Mouse (Mus musculus) natural killer cell, adult 2 months (primary cell): ENCODE measurements around the gene Cd55.
"Not testable (repeated sequence)": the region's sequence is repeated elsewhere in the genome, so short reads cannot be mapped to it uniquely, and the experiment has no call there.

ENCODE experiments used
- DNase-seq, 2 experiments: peaks; one replicate each; pipeline ENCODE4 v3.0.0; 2022; ENCODE audit warnings: low spot score in 2 of 2

Gene Cd55

GRCm38 (mm10) chr1:130462084-130462861 is at the start of gene Cd55:
Cd55 (minus strand) TSS chr1:130462744.
- peak; percentile 91 to 94 for DNase-seq

- no peak for DNase-seq
These were observed 49.4 kb upstream of the Cd55 start for GRCm38 (mm10) chr1:130511823-130512370.

GRCm38 (mm10) chr1:130508957-130509350 is 46.4 kb upstream of the Cd55 start:
- no peak for DNase-seq

- DNase-seq: peak; percentile 15 to 37
These were observed 45.7 kb upstream of the Cd55 start for GRCm38 (mm10) chr1:130508030-130508956.

GRCm38 (mm10) chr1:130507408-130507807 is 44.9 kb upstream of the Cd55 start:
- no peak for DNase-seq

- no peak for DNase-seq
These were observed 37.4 kb upstream of the Cd55 start for GRCm38 (mm10) chr1:130499962-130500361.

- DNase-seq: no peak
These were observed 35.8 kb upstream of the Cd55 start for GRCm38 (mm10) chr1:130498331-130498730.

- no peak for DNase-seq
These were observed 24.4 kb upstream of the Cd55 start for GRCm38 (mm10) chr1:130486816-130487545.

DNA sequence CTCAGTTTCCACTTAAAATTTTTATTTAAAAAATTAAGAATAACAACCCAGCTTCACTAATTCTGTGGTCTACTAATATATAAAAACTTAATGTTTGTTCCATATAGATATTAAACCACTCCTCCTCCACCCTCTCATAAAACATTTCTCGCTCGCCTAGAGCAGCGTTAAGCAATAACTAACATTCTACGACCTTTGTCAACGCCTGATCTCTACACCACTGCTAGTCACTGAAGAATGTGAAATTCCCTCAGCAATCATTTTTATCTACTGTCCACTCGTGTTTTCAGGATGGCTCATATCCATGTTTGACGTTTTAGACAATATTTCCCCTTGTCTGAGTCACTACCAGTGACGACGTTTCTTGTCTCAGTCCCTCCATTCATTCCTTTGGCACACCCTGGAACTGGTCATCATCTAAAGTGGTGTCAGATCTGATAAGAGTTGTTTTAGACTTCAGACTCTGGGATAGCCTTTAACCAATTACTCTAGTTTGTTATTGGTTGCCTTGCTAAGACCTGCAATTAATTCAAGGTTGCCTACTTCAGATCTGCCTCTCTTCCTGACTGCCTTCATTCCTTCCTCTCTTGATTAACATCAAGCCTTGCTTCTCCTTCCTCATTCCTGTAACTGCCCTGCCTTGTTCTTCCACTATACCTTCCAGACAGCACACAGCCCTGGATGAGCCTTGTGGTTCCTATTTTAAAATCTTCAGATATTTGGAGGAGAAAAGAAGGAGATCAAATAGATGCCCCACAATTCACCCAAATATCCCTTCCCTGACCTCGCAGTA is 23.5 kb upstream of the Cd55 start:
- DNase-seq: no peak

DNA sequence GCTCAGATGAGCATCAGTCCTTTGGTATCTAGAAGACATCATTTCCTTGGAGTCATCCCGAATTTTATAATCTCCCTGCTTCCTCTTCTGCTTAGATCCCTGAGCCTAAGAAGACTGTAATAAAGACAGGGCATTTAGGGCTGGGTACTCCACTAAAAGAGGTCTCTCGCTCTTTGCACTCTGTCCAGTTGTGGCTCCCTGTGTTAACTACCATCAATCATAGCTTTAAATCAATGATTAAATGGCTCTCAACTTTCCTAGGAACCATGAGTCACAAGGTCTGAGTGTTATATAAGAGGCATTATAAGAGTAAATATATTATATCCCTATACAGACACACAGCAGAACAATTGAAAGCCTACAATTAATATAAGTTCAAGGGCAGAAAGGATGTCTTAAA is 22.8 kb upstream of the Cd55 start:
- DNase-seq: no peak

GRCm38 (mm10) chr1:130474936-130475335 is 12.4 kb upstream of the Cd55 start:
- peak; percentile 58 to 80 for DNase-seq

DNA sequence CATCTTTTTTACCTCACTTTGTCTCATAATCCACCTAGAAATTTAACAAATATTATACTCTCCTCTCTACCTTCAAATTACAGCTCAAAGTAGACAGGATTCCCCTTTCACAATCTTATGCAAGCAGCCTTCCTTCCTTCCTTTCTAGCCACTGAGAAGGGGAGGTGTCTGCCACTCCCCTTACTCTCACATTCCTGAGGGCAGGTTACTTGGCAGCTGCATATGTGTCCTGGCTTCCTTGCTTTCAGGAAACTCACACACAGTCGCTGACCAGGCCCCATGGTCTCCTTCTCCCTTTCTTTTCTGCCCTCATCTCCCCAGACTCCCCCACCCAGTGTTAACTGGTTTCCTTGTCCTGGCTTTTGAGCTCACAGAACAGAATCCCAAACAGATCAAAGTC is 11.7 kb upstream of the Cd55 start:
- peak in 1 of 2 experiments; percentile 11 for DNase-seq

- DNase-seq: no peak
These were observed 7.5 kb upstream of the Cd55 start for GRCm38 (mm10) chr1:130470074-130470473.

GRCm38 (mm10) chr1:130467453-130467852 is 4.9 kb upstream of the Cd55 start:
- no peak for DNase-seq

- no peak for DNase-seq
These were observed 1.6 kb upstream of the Cd55 start for GRCm38 (mm10) chr1:130464173-130464572.

DNA sequence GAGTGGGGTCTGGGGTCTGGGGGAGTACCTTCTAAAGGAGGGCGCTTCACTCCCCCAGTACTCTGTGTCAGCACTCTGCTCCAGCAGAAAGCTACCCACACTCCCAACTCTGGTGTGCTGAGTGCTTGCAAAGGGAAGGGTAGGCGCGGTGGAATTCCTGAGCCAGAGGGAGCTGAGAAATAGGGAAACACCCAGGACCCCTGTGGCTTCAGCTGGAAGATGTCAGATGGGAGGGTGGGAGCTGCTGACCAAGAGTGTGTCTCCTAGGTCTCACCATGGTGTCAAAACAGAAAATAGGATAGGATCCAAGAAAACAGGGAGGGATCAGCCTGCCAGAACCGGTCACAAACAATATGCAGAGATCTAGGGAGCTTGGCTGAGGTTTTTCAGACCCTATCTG is 323 bp upstream of the Cd55 start:
- no peak for DNase-seq

DNA sequence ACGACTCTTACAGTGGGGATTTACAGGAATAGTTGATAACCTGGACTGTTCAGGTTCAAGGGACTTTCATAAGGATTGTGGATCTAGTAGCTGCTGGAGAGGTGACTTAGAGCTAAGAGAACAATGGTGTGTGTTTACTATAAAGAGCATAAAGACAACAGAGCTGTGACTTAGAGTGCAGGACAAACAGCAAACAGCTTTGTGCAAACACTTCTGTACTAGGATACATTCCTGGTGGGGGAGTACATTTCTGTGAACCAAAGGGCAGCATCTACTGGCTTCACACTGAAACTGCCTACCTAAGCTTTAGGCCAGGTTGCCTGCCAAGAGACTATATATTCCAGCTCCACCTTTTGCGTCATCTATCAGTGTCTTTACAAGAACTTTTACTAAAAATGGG is 7.4 kb downstream of the Cd55 start:
- DNase-seq: no peak

DNA sequence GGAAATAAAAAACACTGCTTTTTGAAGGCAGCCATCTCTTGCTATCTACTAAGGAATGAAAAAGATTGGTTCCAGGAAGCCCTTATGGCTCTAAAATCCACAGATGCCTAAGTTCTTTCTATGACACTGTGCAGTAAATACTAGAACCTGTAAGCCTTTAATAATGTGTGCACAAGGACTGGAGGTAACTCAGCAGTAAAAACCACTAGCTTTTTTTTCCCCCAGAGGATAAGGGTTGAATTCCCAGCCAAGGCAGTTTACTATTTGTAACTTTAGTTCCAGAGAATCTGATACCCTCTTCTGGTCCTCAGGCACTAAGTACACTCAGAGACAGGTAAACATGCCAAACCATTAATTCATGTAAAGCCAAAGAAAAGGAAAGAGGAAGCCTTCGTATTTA is 19.6 kb downstream of the Cd55 start:
- not testable (repeated sequence) for DNase-seq

GRCm38 (mm10) chr1:130430920-130431319 is 31.6 kb downstream of the Cd55 start:
- DNase-seq: no peak

DNA sequence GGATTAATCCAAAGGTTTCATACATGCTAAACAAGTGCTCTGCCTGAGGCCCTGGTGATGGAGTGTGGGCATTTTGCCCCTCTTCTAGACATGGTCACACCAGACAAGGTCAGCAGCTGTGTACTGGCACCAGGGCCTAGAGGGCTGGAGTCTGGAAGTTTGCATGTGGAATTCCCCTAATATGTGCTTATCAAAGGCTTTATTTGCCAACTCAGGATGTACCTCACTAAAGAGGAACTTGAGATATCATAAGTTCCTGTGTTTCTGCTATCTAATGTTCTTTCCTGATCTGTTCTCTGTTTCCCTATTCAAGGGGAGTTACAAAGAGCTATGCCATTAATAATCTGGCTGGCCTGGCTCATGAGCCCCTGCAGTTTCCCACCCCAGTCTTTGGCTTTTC is 33.9 kb downstream of the Cd55 start:
- not testable (repeated sequence) for DNase-seq
